In the genomic region with DNA sequence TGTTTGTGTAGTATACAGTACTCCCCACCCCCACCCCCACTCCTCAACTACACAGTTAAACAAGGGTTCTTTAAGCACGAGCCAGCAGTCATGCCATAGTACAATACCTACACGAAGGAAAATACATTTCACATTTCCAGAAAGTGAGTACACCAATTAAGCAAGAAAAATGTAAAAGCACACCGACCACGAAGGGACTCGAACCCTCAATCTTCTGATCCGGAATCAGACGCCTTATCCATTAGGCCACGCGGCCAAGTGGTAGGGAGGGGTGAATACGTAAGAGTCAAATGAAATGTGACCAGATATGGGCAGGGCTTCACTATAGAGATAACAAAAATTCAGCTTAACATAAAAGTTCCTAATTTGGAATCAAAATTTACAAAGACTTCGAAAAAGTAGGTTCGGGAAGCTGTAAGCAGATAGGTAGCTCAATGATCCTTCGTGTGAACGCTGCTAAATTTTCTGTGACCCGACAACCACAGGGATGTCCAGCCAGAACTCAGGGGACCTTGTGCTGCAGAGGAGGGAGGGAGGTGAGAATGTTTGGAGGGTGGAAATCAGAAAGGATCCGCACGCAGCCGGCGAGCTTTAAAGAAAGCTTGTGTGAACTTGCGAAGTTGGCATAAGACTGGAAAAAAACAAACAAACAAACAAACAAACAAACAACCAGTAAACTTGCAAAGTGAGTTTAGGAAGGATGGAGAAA, we compare ENCODE assay signal across 8 mouse cellular contexts. TPM values are rescaled to one million over a fixed set of nuclear protein-coding genes. Genes with fewer than 3 reads are reported as not detected.
A peak's percentile ranks its signal among the peaks of the same experiment; 100 is the strongest.
DNase-seq lines count a peak whose midpoint lies in the region; ATAC-seq and TF ChIP-seq lines count a peak whose summit lies in the region.

No protein-coding gene starts in this region.

- ATAC-seq in hindbrain, postnatal 0 days: peak; percentile 95
- ATAC-seq in megakaryocyte, adult 5-6 weeks (ENCODE audit: poor library complexity, severe bottlenecking): peak; percentile 54

- intact Hi-C loops in heart, postnatal 25 days (cut with DNase I): loop anchor here (1.0 kb wide), 1 partner anchor 15 kb away; no protein-coding TSS in a partner anchor
- intact Hi-C loops in left cerebral cortex, adult 2 months (cut with DNase I): loop anchor here (5.0 kb wide), 1 partner anchor 112 kb away; no protein-coding TSS in a partner anchor

- H3K27me3 ChIP-seq in hindbrain, postnatal 0 days (ENCODE audit: insufficient read depth, low read length): no peaks in the 10 kb centered on the region

- DNase-seq in heart, adult 11 months: peak; percentile 91
- DNase-seq in heart, postnatal 25 days (ENCODE audit: low spot score): no peak
- peak; percentile 85 to 89 for DNase-seq in cerebellum, postnatal 14 days
- peak; percentile 78 to 87 for DNase-seq in frontal cortex, postnatal 25 days (ENCODE audit: low spot score in 2 of 2)
- peak; percentile 85 for DNase-seq in hindbrain, postnatal 0 days (ENCODE audit: low spot score)
- peak; percentile 83 to 90 for DNase-seq in left cerebral cortex, adult 2 months (ENCODE audit: extremely low spot score in 1 of 2, low spot score in 2 of 2)
- peak; percentile 81 for DNase-seq in right cerebral cortex, postnatal 25 days

- peak overlapping the region; percentile 67 for H3K4me2 ChIP-seq in hindbrain, postnatal 0 days (ENCODE audit: low read depth, low read length)

- no peak overlapping the region for H3K9ac ChIP-seq in hindbrain, postnatal 0 days (replicated peaks; ENCODE audit: low read length)

- H3K4me3 ChIP-seq in hindbrain, postnatal 0 days (ENCODE audit: low read length): peak overlapping the region; percentile 45
- peak overlapping the region; percentile 57 for H3K4me3 ChIP-seq in left cerebral cortex, adult 2 months

- H3K9me3 ChIP-seq in hindbrain, postnatal 0 days (ENCODE audit: low read length): no peaks in the 10 kb centered on the region

- no peak for TF ChIP-seq CTCF in hindbrain, postnatal 0 days (IDR thresholded peaks at IDR 0.05; ENCODE audit: low read depth)
- no peak for TF ChIP-seq CTCF in left cerebral cortex, adult 2 months (IDR thresholded peaks at IDR 0.05)

- WGBS in hindbrain, postnatal 0 days: 1% methylated on average over 20 of the region's 20 CpGs

- no peak overlapping the region for H3K27ac ChIP-seq in hindbrain, postnatal 0 days
- H3K27ac ChIP-seq in left cerebral cortex, adult 2 months: no peak overlapping the region

- H3K36me3 ChIP-seq in hindbrain, postnatal 0 days (ENCODE audit: insufficient read depth, low read length): no peaks in the 10 kb centered on the region

- no peaks in the 10 kb centered on the region for H3K4me1 ChIP-seq in hindbrain, postnatal 0 days (ENCODE audit: insufficient read depth, low read length)

RNA-seq across cellular contexts. Expression of gene Trim27, which starts 36.2 kb away (rescaled TPM):
- total RNA-seq in heart, postnatal 25 days (2021): 10 to 100 TPM; 18.8 to 19.0 TPM
- total RNA-seq in hindbrain, postnatal 0 days (2014; rRNA removed): 84.9 and 107 TPM in 2 replicates
- polyA plus RNA-seq in hindbrain, postnatal 0 days (2015; fragmentation: Nextera tagmentation; extraction: Ambion mirVana): 68.3 and 69.1 TPM in 2 replicates
- total RNA-seq in left cerebral cortex, adult 2 months (2021): 10 to 100 TPM; 33.6 to 36.5 TPM
- 47.7 and 50.6 TPM in 2 replicates for total RNA-seq in megakaryocyte, adult 5-6 weeks (2015)
- 79.9 and 84.0 TPM in 2 replicates for total RNA-seq in megakaryocyte, adult 5-6 weeks (2017)
